ENCODE assay signal across 1 mouse cellular context in genomic region chr17:33798306-33798705, GRCm38 (mm10).
TF ChIP-seq lines count a peak whose summit lies in the region.

No protein-coding gene starts in this region.

TF ChIP-seq in MEL, 35 proteins besides CTCF, POLR2A, EP300 and RAD21:
- TF ChIP-seq POLR2AphosphoS2 (IDR thresholded peaks at IDR 0.05; ENCODE audit: low read length) (no peak), CHD1 (IDR thresholded peaks at IDR 0.05; ENCODE audit: low read depth, low read length) (no peak), ZC3H11A (IDR thresholded peaks at IDR 0.05; ENCODE audit: low read depth, low read length) (peak; percentile 21; the same call in 1 of the 2 replicates), ETS1 (IDR thresholded peaks at IDR 0.05; ENCODE audit: low read depth, low read length) (no peak), SMC3 (IDR thresholded peaks at IDR 0.05; ENCODE audit: low read depth, low read length) (peak; percentile 48), MAX (IDR thresholded peaks at IDR 0.05; ENCODE audit: low read length) (no peak), ZNF384 (IDR thresholded peaks at IDR 0.05; ENCODE audit: low read depth, low read length) (no peak), TCF12 (IDR thresholded peaks at IDR 0.05; ENCODE audit: low read depth, low read length) (no peak), RCOR1 (IDR thresholded peaks at IDR 0.05; ENCODE audit: low read depth, low read length) (no peak), HCFC1 (IDR thresholded peaks at IDR 0.05; ENCODE audit: low read depth, low read length) (no peak), GABPA (IDR thresholded peaks at IDR 0.05; ENCODE audit: low read depth, low read length) (no peak), MAZ (IDR thresholded peaks at IDR 0.05; ENCODE audit: low read depth, low read length) (no peak), TAL1 (IDR thresholded peaks at IDR 0.05; ENCODE audit: low read length) (no peak), MXI1 (IDR thresholded peaks at IDR 0.05; ENCODE audit: low read depth, low read length) (no peak), GATA1 (IDR thresholded peaks at IDR 0.05; ENCODE audit: low read depth, low read length) (no peak), NRF1 (IDR thresholded peaks at IDR 0.05; ENCODE audit: insufficient read depth, low read depth, low read length, poor library complexity, severe bottlenecking) (no peak)
TF ChIP-seq in MEL: peak in this region for 2.
